Mouse (Mus musculus): ENCODE data around the gene Fbxl21. TPM values are rescaled to one million over a fixed set of nuclear protein-coding genes. Genes with fewer than 3 reads are reported as not detected.

Gene Fbxl21
- polyA plus RNA-seq, 1 experiment from 2014 or later: 0.92 TPM

GRCm38 (mm10) chr13:56556701-56557100 is 34.4 kb downstream of the Fbxl21 start:
- Histone ChIP-seq H3K9me3 (replicated peaks) (no peaks in the 10 kb centered on the region), H3K4me1 (replicated peaks) (peaks cover 16% of the 10 kb centered on the region), H3K27ac (no peak overlapping the region), H3K9ac (no peak overlapping the region), H3K4me3 (no peak overlapping the region), H3K27me3 (no peaks in the 10 kb centered on the region), H3K36me3 (no peaks in the 10 kb centered on the region), H3K4me2 (no peak overlapping the region)
- WGBS: 77% methylated on average over 3 of the region's 3 CpGs
- no peak for ATAC-seq (replicated peaks; ENCODE audit: insufficient number of reproducible peaks, insufficient read depth, low FRiP score, low read depth)

- no peak for ATAC-seq (replicated peaks; ENCODE audit: insufficient number of reproducible peaks, insufficient read depth, low FRiP score, low read depth)
- Histone ChIP-seq H3K9ac (no peak overlapping the region), H3K4me3 (no peak overlapping the region), H3K36me3 (no peaks in the 10 kb centered on the region), H3K4me2 (no peak overlapping the region), H3K27ac (no peak overlapping the region), H3K9me3 (replicated peaks) (no peaks in the 10 kb centered on the region), H3K27me3 (no peaks in the 10 kb centered on the region), H3K4me1 (replicated peaks) (peaks cover 8% of the 10 kb centered on the region)
- 39% methylated on average over 3 of the region's 3 CpGs for WGBS
Measured at GRCm38 (mm10) chr13:56558811-56559210, 36.5 kb downstream of the Fbxl21 start.

GRCm38 (mm10) chr13:56559841-56560370 is 37.6 kb downstream of the Fbxl21 start:
- H3K27ac ChIP-seq: no peak overlapping the region
- H3K4me3 ChIP-seq: no peak overlapping the region
- H3K36me3 ChIP-seq: no peaks in the 10 kb centered on the region
- peaks cover 5% of the 10 kb centered on the region for H3K4me1 ChIP-seq (replicated peaks)
- H3K9ac ChIP-seq: no peak overlapping the region
- no peak for ATAC-seq (replicated peaks; ENCODE audit: insufficient number of reproducible peaks, insufficient read depth, low FRiP score, low read depth)
- no peaks in the 10 kb centered on the region for H3K27me3 ChIP-seq
- H3K9me3 ChIP-seq (replicated peaks): no peaks in the 10 kb centered on the region
- 86% methylated on average over 6 of the region's 6 CpGs for WGBS
- H3K4me2 ChIP-seq: no peak overlapping the region

- no peak overlapping the region for H3K27ac ChIP-seq
- no peak overlapping the region for H3K4me2 ChIP-seq
- ATAC-seq (replicated peaks; ENCODE audit: insufficient number of reproducible peaks, insufficient read depth, low FRiP score, low read depth): no peak
- H3K27me3 ChIP-seq: no peaks in the 10 kb centered on the region
- peaks cover 3% of the 10 kb centered on the region for H3K4me1 ChIP-seq (replicated peaks)
- no peaks in the 10 kb centered on the region for H3K36me3 ChIP-seq
- no peaks in the 10 kb centered on the region for H3K9me3 ChIP-seq (replicated peaks)
- no peak overlapping the region for H3K9ac ChIP-seq
- H3K4me3 ChIP-seq: no peak overlapping the region
- WGBS: 71% methylated on average over 8 of the region's 8 CpGs
Measured at GRCm38 (mm10) chr13:56561129-56561528, 38.9 kb downstream of the Fbxl21 start.

GRCm38 (mm10) chr13:56563075-56563474 is 40.8 kb downstream of the Fbxl21 start:
- no peak overlapping the region for H3K9ac ChIP-seq
- no peak overlapping the region for H3K4me2 ChIP-seq
- ATAC-seq (replicated peaks; ENCODE audit: insufficient number of reproducible peaks, insufficient read depth, low FRiP score, low read depth): no peak
- H3K27me3 ChIP-seq: no peaks in the 10 kb centered on the region
- H3K4me3 ChIP-seq: no peak overlapping the region
- no peaks in the 10 kb centered on the region for H3K9me3 ChIP-seq (replicated peaks)
- WGBS: 36% methylated on average over 6 of the region's 6 CpGs
- H3K36me3 ChIP-seq: no peaks in the 10 kb centered on the region
- H3K4me1 ChIP-seq (replicated peaks): 0 out of 2 replicates have a peak, but pooled peaks cover 4% of the 10 kb centered on the region
- no peak overlapping the region for H3K27ac ChIP-seq

- Histone ChIP-seq H3K4me2 (no peak overlapping the region), H3K9ac (no peak overlapping the region), H3K9me3 (replicated peaks) (no peaks in the 10 kb centered on the region), H3K4me1 (replicated peaks) (0 out of 2 replicates have a peak, but pooled peaks cover 4% of the 10 kb centered on the region), H3K36me3 (no peaks in the 10 kb centered on the region), H3K27ac (no peak overlapping the region), H3K27me3 (0 out of 2 replicates have a peak, but pooled peaks cover 3% of the 10 kb centered on the region), H3K4me3 (no peak overlapping the region)
- no peak for ATAC-seq (replicated peaks; ENCODE audit: insufficient number of reproducible peaks, insufficient read depth, low FRiP score, low read depth)
- 55% methylated on average over 10 of the region's 10 CpGs for WGBS
Measured at GRCm38 (mm10) chr13:56566336-56566735, 44.1 kb downstream of the Fbxl21 start.

- Histone ChIP-seq H3K9ac (no peak overlapping the region), H3K36me3 (no peaks in the 10 kb centered on the region), H3K9me3 (replicated peaks) (no peaks in the 10 kb centered on the region), H3K27me3 (0 out of 2 replicates have a peak, but pooled peaks cover 3% of the 10 kb centered on the region), H3K27ac (no peak overlapping the region), H3K4me1 (replicated peaks) (no peaks in the 10 kb centered on the region), H3K4me3 (no peak overlapping the region), H3K4me2 (no peak overlapping the region)
- WGBS: 78% methylated on average over 8 of the region's 8 CpGs
- ATAC-seq (replicated peaks; ENCODE audit: insufficient number of reproducible peaks, insufficient read depth, low FRiP score, low read depth): no peak
Measured at GRCm38 (mm10) chr13:56571645-56572044, 49.4 kb downstream of the Fbxl21 start.

GRCm38 (mm10) chr13:56575074-56575473 is 52.8 kb downstream of the Fbxl21 start:
- no peaks in the 10 kb centered on the region for H3K4me1 ChIP-seq (replicated peaks)
- H3K27me3 ChIP-seq: 0 out of 2 replicates have a peak, but pooled peaks cover 1% of the 10 kb centered on the region
- H3K4me3 ChIP-seq: no peak overlapping the region
- ATAC-seq (replicated peaks; ENCODE audit: insufficient number of reproducible peaks, insufficient read depth, low FRiP score, low read depth): no peak
- H3K4me2 ChIP-seq: no peak overlapping the region
- no peaks in the 10 kb centered on the region for H3K36me3 ChIP-seq
- H3K27ac ChIP-seq: no peak overlapping the region
- H3K9ac ChIP-seq: no peak overlapping the region
- WGBS: 72% methylated on average over 4 of the region's 4 CpGs
- H3K9me3 ChIP-seq (replicated peaks): no peaks in the 10 kb centered on the region

GRCm38 (mm10) chr13:56575701-56576321 is 53.5 kb downstream of the Fbxl21 start:
- no peaks in the 10 kb centered on the region for H3K27me3 ChIP-seq
- no peak overlapping the region for H3K4me2 ChIP-seq
- H3K27ac ChIP-seq: peak overlapping the region; percentile 64
- H3K9ac ChIP-seq: no peak overlapping the region
- H3K4me1 ChIP-seq (replicated peaks): no peaks in the 10 kb centered on the region
- no peaks in the 10 kb centered on the region for H3K9me3 ChIP-seq (replicated peaks)
- no peak overlapping the region for H3K4me3 ChIP-seq
- peak; percentile 56; the same call in 1 of the 2 replicates for ATAC-seq (replicated peaks; ENCODE audit: insufficient number of reproducible peaks, insufficient read depth, low FRiP score, low read depth)
- no peaks in the 10 kb centered on the region for H3K36me3 ChIP-seq
- WGBS: 43% methylated on average over 12 of the region's 12 CpGs

GRCm38 (mm10) chr13:56578097-56578496 is 55.8 kb downstream of the Fbxl21 start:
- no peaks in the 10 kb centered on the region for H3K9me3 ChIP-seq (replicated peaks)
- H3K27me3 ChIP-seq: no peaks in the 10 kb centered on the region
- peaks cover 19% of the 10 kb centered on the region for H3K4me1 ChIP-seq (replicated peaks)
- 50% methylated on average over 5 of the region's 5 CpGs for WGBS
- no peaks in the 10 kb centered on the region for H3K36me3 ChIP-seq
- no peak overlapping the region for H3K27ac ChIP-seq
- no peak overlapping the region for H3K9ac ChIP-seq
- H3K4me3 ChIP-seq: no peak overlapping the region
- no peak for ATAC-seq (replicated peaks; ENCODE audit: insufficient number of reproducible peaks, insufficient read depth, low FRiP score, low read depth)
- no peak overlapping the region for H3K4me2 ChIP-seq

- Histone ChIP-seq H3K4me3 (no peak overlapping the region), H3K4me1 (replicated peaks) (peaks cover 22% of the 10 kb centered on the region), H3K9me3 (replicated peaks) (no peaks in the 10 kb centered on the region), H3K27me3 (no peaks in the 10 kb centered on the region), H3K9ac (no peak overlapping the region), H3K27ac (no peak overlapping the region), H3K4me2 (no peak overlapping the region), H3K36me3 (no peaks in the 10 kb centered on the region)
- 82% methylated on average over 5 of the region's 5 CpGs for WGBS
- no peak for ATAC-seq (replicated peaks; ENCODE audit: insufficient number of reproducible peaks, insufficient read depth, low FRiP score, low read depth)
Measured at GRCm38 (mm10) chr13:56580450-56580849, 58.2 kb downstream of the Fbxl21 start.

- H3K4me1 ChIP-seq (replicated peaks): peaks cover 22% of the 10 kb centered on the region
- H3K27me3 ChIP-seq: no peaks in the 10 kb centered on the region
- H3K36me3 ChIP-seq: no peaks in the 10 kb centered on the region
- peak overlapping the region; percentile 75 for H3K27ac ChIP-seq
- H3K9ac ChIP-seq: no peak overlapping the region
- H3K4me2 ChIP-seq: no peak overlapping the region
- no peak overlapping the region for H3K4me3 ChIP-seq
- no peaks in the 10 kb centered on the region for H3K9me3 ChIP-seq (replicated peaks)
- ATAC-seq (replicated peaks; ENCODE audit: insufficient number of reproducible peaks, insufficient read depth, low FRiP score, low read depth): no peak
- WGBS: 19% methylated on average over 3 of the region's 3 CpGs
Measured at GRCm38 (mm10) chr13:56581512-56581911, 59.2 kb downstream of the Fbxl21 start.

Data from heart, embryonic 15.5 days (tissue).